Mouse (Mus musculus): ENCODE data around the gene Dhrs11. TPM values are rescaled to one million over a fixed set of nuclear protein-coding genes. Genes with fewer than 3 reads are reported as not detected.

Dhrs11 gene
- polyA plus RNA-seq, 1 experiment from 2014 or later = 4.1 TPM

GRCm38 (mm10) chr11:84817362-84817761 is 11.4 kb downstream of the Dhrs11 start:
- Histone ChIP-seq H3K27me3 (replicated peaks; ENCODE audit: control insufficient read depth, insufficient read depth, low read length) (no peaks in the 10 kb centered on the region), H3K4me2 (ENCODE audit: low read length) (no peak overlapping the region), H3K4me1 (ENCODE audit: control insufficient read depth, insufficient read depth, low read length) (no peaks in the 10 kb centered on the region), H3K9me3 (replicated peaks; ENCODE audit: control insufficient read depth, low read length) (no peaks in the 10 kb centered on the region), H3K36me3 (ENCODE audit: control insufficient read depth, insufficient read depth, low read length) (no peaks in the 10 kb centered on the region), H3K9ac (ENCODE audit: low read length) (no peak overlapping the region), H3K27ac (ENCODE audit: low read depth, low read length) (no peak overlapping the region), H3K4me3 (ENCODE audit: low read depth, low read length) (no peak overlapping the region)
- 85% methylated on average over 6 of the region's 6 CpGs for WGBS
- ATAC-seq = no peak
- DNase-seq (ENCODE audit: low spot score) = no peak

GRCm38 (mm10) chr11:84813724-84814510 is 14.9 kb downstream of the Dhrs11 start:
- Histone ChIP-seq H3K9me3 (replicated peaks; ENCODE audit: control insufficient read depth, low read length) (no peaks in the 10 kb centered on the region), H3K4me2 (ENCODE audit: low read length) (no peak overlapping the region), H3K4me1 (ENCODE audit: control insufficient read depth, insufficient read depth, low read length) (no peaks in the 10 kb centered on the region), H3K9ac (ENCODE audit: low read length) (no peak overlapping the region), H3K36me3 (ENCODE audit: control insufficient read depth, insufficient read depth, low read length) (no peaks in the 10 kb centered on the region), H3K27me3 (replicated peaks; ENCODE audit: control insufficient read depth, insufficient read depth, low read length) (no peaks in the 10 kb centered on the region), H3K27ac (ENCODE audit: low read depth, low read length) (no peak overlapping the region), H3K4me3 (ENCODE audit: low read depth, low read length) (no peak overlapping the region)
- 55% methylated on average over 13 of the region's 13 CpGs for WGBS
- ATAC-seq (peak; percentile 35; the same call in 1 of the 2 replicates), DNase-seq (ENCODE audit: low spot score) (peak; percentile 83)

- no peak for ATAC-seq
- no peak for DNase-seq (ENCODE audit: low spot score)
- Histone ChIP-seq H3K4me3 (ENCODE audit: low read depth, low read length) (no peak overlapping the region), H3K4me2 (ENCODE audit: low read length) (no peak overlapping the region), H3K27me3 (replicated peaks; ENCODE audit: control insufficient read depth, insufficient read depth, low read length) (no peaks in the 10 kb centered on the region), H3K9me3 (replicated peaks; ENCODE audit: control insufficient read depth, low read length) (no peaks in the 10 kb centered on the region), H3K36me3 (ENCODE audit: control insufficient read depth, insufficient read depth, low read length) (no peaks in the 10 kb centered on the region), H3K27ac (ENCODE audit: low read depth, low read length) (no peak overlapping the region), H3K4me1 (ENCODE audit: control insufficient read depth, insufficient read depth, low read length) (no peaks in the 10 kb centered on the region), H3K9ac (ENCODE audit: low read length) (no peak overlapping the region)
- 92% methylated on average over 4 of the region's 4 CpGs for WGBS
Measured at GRCm38 (mm10) chr11:84804373-84804772, 24.4 kb downstream of the Dhrs11 start.

GRCm38 (mm10) chr11:84797627-84798353 is 31.0 kb downstream of the Dhrs11 start:
- 22% methylated on average over 21 of the region's 21 CpGs for WGBS
- Histone ChIP-seq H3K9me3 (replicated peaks; ENCODE audit: control insufficient read depth, low read length) (no peaks in the 10 kb centered on the region), H3K4me2 (ENCODE audit: low read length) (no peak overlapping the region), H3K36me3 (ENCODE audit: control insufficient read depth, insufficient read depth, low read length) (no peaks in the 10 kb centered on the region), H3K4me1 (ENCODE audit: control insufficient read depth, insufficient read depth, low read length) (no peaks in the 10 kb centered on the region), H3K4me3 (ENCODE audit: low read depth, low read length) (no peak overlapping the region), H3K27me3 (replicated peaks; ENCODE audit: control insufficient read depth, insufficient read depth, low read length) (peaks cover 4% of the 10 kb centered on the region; the same call in 1 of the 2 replicates), H3K9ac (ENCODE audit: low read length) (no peak overlapping the region), H3K27ac (ENCODE audit: low read depth, low read length) (no peak overlapping the region)
- DNase-seq (ENCODE audit: low spot score) (peak; percentile 89), ATAC-seq (peak; percentile 37; the same call in 1 of the 2 replicates)

DNA sequence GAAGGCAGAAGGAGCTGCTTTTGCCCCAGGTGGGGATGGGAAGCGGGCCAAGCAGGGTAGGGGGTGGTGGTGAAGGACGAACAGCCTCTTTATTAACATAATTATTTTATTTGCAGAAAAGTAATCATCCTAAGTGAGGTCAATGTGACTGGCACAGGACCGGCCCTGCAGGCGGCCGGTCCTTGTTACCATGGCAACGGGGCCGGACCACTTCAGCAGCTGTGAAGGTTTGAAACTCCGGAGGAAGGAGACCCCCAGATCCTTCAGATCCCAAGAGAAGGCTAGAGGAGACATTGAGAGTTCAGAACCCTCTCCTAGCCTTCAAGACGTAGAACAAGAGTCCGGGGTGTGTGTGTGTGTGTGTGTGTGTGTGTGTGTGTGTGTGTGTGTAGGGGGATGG is 31.8 kb downstream of the Dhrs11 start:
- H3K36me3 ChIP-seq (ENCODE audit: control insufficient read depth, insufficient read depth, low read length) = no peaks in the 10 kb centered on the region
- no peaks in the 10 kb centered on the region for H3K9me3 ChIP-seq (replicated peaks; ENCODE audit: control insufficient read depth, low read length)
- 17% methylated on average over 10 of the region's 10 CpGs for WGBS
- H3K4me3 ChIP-seq (ENCODE audit: low read depth, low read length) = no peak overlapping the region
- H3K4me2 ChIP-seq (ENCODE audit: low read length) = no peak overlapping the region
- H3K9ac ChIP-seq (ENCODE audit: low read length) = no peak overlapping the region
- no peak for ATAC-seq
- H3K27ac ChIP-seq (ENCODE audit: low read depth, low read length) = no peak overlapping the region
- peaks cover 4% of the 10 kb centered on the region; the same call in 1 of the 2 replicates for H3K27me3 ChIP-seq (replicated peaks; ENCODE audit: control insufficient read depth, insufficient read depth, low read length)
- DNase-seq (ENCODE audit: low spot score) = peak; percentile 27
- no peaks in the 10 kb centered on the region for H3K4me1 ChIP-seq (ENCODE audit: control insufficient read depth, insufficient read depth, low read length)

- no peak overlapping the region for H3K27ac ChIP-seq (ENCODE audit: low read depth, low read length)
- no peaks in the 10 kb centered on the region for H3K4me1 ChIP-seq (ENCODE audit: control insufficient read depth, insufficient read depth, low read length)
- ATAC-seq (peak; percentile 96), DNase-seq (ENCODE audit: low spot score) (peak; percentile 89)
- 9% methylated on average over 17 of the region's 17 CpGs for WGBS
- peak overlapping the region; percentile 44 for H3K4me2 ChIP-seq (ENCODE audit: low read length)
- H3K9ac ChIP-seq (ENCODE audit: low read length) = peak overlapping the region; percentile 48
- no peak overlapping the region for H3K4me3 ChIP-seq (ENCODE audit: low read depth, low read length)
- peaks cover 10% of the 10 kb centered on the region; the same call in 1 of the 2 replicates for H3K27me3 ChIP-seq (replicated peaks; ENCODE audit: control insufficient read depth, insufficient read depth, low read length)
- no peaks in the 10 kb centered on the region for H3K36me3 ChIP-seq (ENCODE audit: control insufficient read depth, insufficient read depth, low read length)
- H3K9me3 ChIP-seq (replicated peaks; ENCODE audit: control insufficient read depth, low read length) = no peaks in the 10 kb centered on the region
Measured at GRCm38 (mm10) chr11:84794496-84795113, 34.2 kb downstream of the Dhrs11 start.

DNA sequence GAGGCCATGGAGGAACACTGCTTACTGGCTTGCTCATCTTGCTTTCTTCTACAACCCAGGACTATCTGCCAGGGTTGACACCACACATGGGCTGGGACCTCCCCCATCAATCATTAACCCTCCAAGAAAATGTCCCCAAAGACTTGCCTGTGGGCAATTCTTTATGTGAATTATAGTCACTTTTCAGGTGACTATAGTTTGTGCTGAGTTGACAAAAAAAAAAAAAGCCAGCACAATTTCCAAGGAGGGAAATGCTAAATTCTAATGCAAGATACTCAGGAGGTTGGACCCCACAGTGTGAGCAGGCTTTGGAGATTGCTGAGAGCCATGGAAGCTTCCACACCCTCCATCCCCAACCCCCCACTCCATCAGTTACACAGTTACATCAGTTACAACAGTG is 35.2 kb downstream of the Dhrs11 start:
- no peak overlapping the region for H3K9ac ChIP-seq (ENCODE audit: low read length)
- DNase-seq (ENCODE audit: low spot score) = no peak
- H3K9me3 ChIP-seq (replicated peaks; ENCODE audit: control insufficient read depth, low read length) = no peaks in the 10 kb centered on the region
- no peak overlapping the region for H3K4me2 ChIP-seq (ENCODE audit: low read length)
- no peak overlapping the region for H3K4me3 ChIP-seq (ENCODE audit: low read depth, low read length)
- no peak for ATAC-seq
- H3K36me3 ChIP-seq (ENCODE audit: control insufficient read depth, insufficient read depth, low read length) = no peaks in the 10 kb centered on the region
- H3K27ac ChIP-seq (ENCODE audit: low read depth, low read length) = no peak overlapping the region
- H3K27me3 ChIP-seq (replicated peaks; ENCODE audit: control insufficient read depth, insufficient read depth, low read length) = peaks cover 17% of the 10 kb centered on the region
- H3K4me1 ChIP-seq (ENCODE audit: control insufficient read depth, insufficient read depth, low read length) = no peaks in the 10 kb centered on the region

DNA sequence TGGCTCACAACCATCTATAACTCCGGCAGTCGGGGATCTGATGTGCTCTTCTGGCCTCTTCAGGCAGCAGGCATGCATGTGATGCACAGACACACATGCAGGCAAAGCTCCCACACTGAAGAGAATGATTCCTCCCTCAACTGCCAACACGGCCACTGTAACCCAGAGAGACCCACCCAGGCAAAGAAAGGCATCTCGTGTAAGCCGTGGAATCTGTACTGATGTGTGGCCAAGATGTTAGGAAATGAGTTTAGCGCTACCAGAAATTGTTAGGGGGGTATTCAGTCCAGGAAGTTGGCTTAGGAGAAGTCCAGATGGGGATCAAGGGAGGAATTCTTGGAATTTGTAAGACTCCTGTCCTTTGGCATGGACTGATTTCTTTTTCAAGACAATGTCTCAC is 38.4 kb downstream of the Dhrs11 start:
- DNase-seq (ENCODE audit: low spot score) (no peak), ATAC-seq (no peak)
- no peak overlapping the region for H3K9ac ChIP-seq (ENCODE audit: low read length)
- peaks cover 19% of the 10 kb centered on the region for H3K27me3 ChIP-seq (replicated peaks; ENCODE audit: control insufficient read depth, insufficient read depth, low read length)
- H3K4me3 ChIP-seq (ENCODE audit: low read depth, low read length) = no peak overlapping the region
- no peaks in the 10 kb centered on the region for H3K4me1 ChIP-seq (ENCODE audit: control insufficient read depth, insufficient read depth, low read length)
- H3K4me2 ChIP-seq (ENCODE audit: low read length) = no peak overlapping the region
- no peak overlapping the region for H3K27ac ChIP-seq (ENCODE audit: low read depth, low read length)
- H3K36me3 ChIP-seq (ENCODE audit: control insufficient read depth, insufficient read depth, low read length) = no peaks in the 10 kb centered on the region
- no peaks in the 10 kb centered on the region for H3K9me3 ChIP-seq (replicated peaks; ENCODE audit: control insufficient read depth, low read length)
- WGBS = 72% methylated on average over 6 of the region's 6 CpGs

Measured in forebrain, embryonic 14.5 days (tissue).